Mouse (Mus musculus): ENCODE results near the gene Rpl18a.

GRCm38 (mm10) chr8:70911596-70911995, 14.4 kb upstream of the Rpl18a start:
- TF ChIP-seq CTCF (IDR thresholded peaks at IDR 0.05; ENCODE audit: borderline replicate concordance, extremely low read depth, insufficient read depth, insufficient read length) (0 out of 2 replicates have a peak, but pooled peaks have one; percentile 21), POLR2A (IDR thresholded peaks at IDR 0.05; ENCODE audit: borderline replicate concordance, extremely low read depth, insufficient read depth, insufficient read length, poor library complexity, severe bottlenecking) (no peak)
